Mouse (Mus musculus) 3T3-L1 (cell line): ENCODE measurements at regions not wholly inside any gene's neighbourhood (a gene's known extent, or its start where the extent isn't known, plus 50 kb on each side); places are given as distances from the start of the nearest gene placed in this dataset.

Source experiments
- DNase-seq: peaks from one replicate; pipeline ENCODE4 v3.0.0-alpha.2; 2015; ENCODE audit warnings: low read depth, low spot score

DNA sequence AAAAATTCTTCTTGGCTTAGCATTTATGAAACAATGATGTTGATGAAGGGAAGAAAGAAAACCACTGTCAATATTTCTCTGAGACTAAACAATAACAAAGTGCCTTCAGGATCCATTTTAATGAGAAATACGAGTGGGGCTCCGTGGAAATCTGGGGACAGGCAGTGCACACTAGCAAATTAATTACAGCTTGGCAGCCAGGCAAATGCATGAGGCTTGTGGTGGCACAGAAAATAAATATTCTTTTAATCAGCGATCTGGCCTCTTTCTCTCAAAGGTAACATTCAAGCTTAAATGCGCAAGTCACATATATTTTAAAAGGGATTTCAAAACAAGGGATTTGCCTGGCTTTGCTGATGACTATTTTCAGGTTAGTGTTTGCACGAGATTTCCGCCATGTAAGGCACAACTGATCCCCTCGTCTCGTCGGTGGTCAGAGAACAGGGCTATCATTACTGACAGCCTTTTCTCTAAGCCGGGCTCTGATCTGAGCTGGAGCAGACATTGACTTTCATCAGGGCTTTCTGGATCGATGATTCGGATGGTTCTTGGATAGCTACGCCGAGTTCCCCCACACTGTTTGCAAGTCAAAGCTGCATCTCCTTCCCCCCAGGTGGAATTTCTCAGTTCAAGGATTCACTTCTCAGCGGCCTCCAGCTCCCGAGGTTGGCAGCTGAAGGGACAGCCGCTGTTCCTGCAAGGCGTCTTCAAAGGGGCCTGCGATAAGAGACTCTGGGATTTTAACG, 109.1 kb upstream of the Ptbp2 start:
- DNase-seq = no peak

DNA sequence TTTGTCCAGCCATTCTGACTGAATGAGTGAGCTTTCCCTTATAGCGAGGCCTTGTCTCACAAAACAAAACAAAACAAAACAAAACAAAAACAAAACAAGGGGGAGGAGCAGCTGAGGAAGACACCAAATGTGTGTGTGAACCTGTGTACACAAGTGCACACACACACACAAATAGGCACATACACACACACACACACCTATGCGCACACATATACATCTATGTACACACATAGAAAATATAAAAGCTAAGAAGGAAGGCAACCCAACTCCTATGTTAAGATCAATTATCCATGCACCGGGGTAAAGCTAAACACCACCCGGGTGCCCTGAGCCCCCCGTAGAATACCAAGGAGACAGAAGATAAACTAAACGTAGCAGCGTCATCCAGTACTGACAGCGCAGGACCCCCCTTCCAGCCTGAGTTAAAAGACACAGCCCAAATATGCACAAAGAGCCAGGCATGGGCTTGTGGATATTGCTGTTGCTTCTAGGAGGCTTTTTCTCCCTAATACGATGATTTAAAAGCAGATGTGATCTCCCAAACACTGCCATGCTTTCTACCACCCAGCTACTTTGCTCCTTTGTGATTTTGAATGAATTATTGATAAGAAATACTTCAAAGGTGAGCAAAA, 108.4 kb upstream of the Ptbp2 start:
- DNase-seq = no peak

DNA sequence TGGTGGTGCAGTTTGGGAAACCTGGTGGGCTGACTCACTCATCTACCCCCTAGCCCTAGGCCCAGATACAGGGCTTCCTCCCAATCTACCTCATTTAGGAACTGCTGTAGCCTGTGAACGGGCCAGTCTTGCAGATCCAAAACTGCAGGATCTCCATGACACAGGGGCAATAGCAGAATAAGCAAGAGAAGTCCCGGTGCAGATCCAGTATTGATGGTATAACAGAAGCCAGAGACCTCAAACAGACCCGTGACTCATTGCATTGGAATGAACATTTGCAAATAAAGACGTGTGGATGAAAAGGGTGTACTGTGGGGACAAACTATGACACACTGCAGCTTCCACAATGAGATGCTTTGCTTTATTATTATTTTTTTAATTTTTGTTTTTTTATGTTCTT, 106.6 kb upstream of the Ptbp2 start:
- DNase-seq = peak; percentile 84

DNA sequence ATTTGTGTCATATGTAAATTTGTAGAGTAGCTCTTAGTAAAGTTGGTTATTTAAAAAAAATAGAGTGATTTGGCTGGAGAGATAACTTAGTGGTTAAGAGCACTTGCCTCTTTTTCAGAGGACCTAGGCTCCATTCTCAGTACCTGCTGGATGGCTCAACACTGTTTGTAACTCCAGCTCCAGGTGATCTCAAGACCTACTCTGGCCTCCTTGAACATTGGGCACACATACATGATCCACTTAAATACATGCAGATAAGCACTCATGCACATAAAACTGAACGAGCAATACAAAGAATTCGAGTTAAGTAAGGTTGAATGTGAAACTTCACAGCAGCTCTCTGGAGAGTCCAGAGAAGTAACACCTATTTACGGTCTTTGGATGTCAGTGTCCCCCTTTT, 104.2 kb upstream of the Ptbp2 start:
- no peak for DNase-seq

DNA sequence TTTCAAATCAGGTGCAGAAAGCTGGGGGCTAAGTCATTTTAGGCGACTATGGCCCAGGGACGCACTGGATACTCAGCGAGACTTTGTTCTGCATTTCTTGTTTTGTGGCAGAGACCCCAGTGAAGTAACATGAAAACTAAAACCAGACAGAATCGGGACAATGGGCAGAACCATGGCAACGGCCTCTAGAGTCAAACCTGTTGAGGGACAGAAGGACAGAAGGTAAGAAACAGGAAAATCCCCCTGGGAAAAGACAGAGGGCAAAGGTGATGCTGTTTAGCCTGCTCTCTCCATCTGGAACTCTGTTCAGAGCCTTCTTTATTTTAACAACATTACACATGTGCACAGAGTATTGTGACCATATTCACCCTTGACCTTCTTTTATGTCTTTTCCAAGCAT, 92.1 kb upstream of the Ptbp2 start:
- no peak for DNase-seq

DNA sequence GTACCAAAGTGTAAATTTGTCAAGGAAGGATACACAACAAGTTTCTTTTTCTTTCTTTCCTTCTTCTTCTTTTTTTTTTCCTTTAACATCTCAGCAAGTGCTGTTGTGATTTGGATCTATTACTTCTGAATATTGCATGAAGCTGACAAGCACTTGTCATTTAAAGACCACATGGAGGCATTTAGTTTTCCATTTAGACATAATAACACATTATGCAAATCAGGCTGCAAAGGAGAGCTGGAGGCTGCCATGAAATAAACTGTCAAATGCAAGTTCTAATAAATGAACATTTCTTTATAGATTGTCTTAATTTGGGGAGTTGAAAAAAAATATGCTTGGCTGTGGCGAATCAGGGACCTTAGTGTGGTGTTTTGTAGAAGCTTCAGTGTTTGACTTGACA, 90.8 kb upstream of the Ptbp2 start:
- DNase-seq = no peak

DNA sequence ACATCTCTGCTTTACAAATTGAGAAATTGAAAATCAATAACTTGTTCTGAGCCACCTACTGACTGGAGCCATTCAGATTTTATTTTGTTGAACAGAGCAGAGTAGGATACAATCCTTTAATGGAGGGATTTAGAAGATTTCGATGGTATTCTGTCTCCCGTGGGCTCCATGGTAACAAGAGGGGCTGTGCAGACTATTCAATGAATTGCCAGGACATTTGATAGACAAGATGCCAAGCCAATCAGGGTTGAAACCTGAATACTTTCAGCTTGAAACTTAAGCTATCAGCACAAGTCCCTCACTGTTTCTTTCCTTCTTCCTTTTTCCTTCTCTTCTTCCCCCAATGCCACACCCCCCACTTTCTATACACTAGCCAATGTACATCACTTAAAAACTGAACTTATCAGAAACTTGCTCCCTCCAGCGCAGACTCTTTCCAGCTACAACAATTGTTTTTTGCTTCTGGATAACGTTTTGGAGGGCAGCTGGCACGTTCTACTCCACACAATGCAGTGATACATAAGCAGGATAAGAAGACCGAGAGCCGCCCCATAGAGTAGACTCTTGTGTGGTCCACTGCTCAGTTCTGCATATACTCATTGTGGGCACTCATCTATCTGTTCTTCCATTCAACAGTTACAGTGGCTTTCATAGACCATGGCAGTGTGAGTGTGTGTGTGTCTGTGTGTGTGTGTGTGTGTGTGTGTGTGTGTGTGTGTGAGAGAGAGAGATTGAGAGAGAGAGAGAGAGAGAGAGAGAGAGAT, 78.1 kb upstream of the Ptbp2 start:
- DNase-seq = no peak
